Mouse (Mus musculus): ENCODE measurements around the gene Clmn.

DNA sequence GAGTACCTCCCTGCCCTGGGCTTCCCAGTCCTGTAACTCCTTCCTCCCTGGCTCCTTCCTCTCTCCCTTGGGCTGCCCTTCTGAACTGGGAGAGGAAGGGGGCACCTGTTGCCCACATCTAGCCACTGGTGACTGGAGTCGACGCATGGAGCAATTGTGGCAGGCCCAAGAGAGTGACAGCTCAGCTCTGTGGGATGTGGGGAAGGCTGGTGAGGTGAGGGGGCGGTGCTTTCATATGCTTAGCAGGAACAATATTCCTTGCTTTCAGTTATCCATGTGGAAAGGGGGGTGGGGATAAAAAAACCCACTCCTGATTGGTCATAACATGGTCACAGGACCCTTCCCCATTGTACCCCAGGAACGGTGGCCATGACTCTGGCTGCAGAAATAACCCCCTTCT, 19.9 kb downstream of the Clmn start:
- TF ChIP-seq CTCF (IDR thresholded peaks at IDR 0.05; ENCODE audit: control insufficient read depth, insufficient read depth, low read length) (no peak), POLR2A (IDR thresholded peaks at IDR 0.05; ENCODE audit: borderline replicate concordance, control insufficient read depth, low read depth, low read length) (no peak)

All from bone marrow, adult 2 months (tissue).